Mouse (Mus musculus) heart, postnatal 0 days (tissue): ENCODE measurements at regions not wholly inside any gene's neighbourhood (a gene's known extent, or its start where the extent isn't known, plus 50 kb on each side); places are given as distances from the start of the nearest gene placed in this dataset.

Source experiments
- ATAC-seq: fragments of 200-750 bp; cut with Nextera tagmentation; 2 replicates; pipeline ENCODE4 v1.8.0; 2017; ENCODE audit warnings: low read depth, moderate number of reproducible peaks, moderate library complexity; ENCODE audit not compliant: insufficient read depth
- DNase-seq: peaks from one replicate; pipeline ENCODE4 v3.0.0-alpha.2; 2016; ENCODE audit warnings: low spot score
- H3K27ac ChIP-seq: fragments of 300-500 bp; sonication (generic); 2 replicates; pipeline ENCODE4 v1.5.1; 2014; ENCODE audit warnings: low read depth, mild to moderate bottlenecking
- H3K27me3 ChIP-seq: fragments of 300-500 bp; sonication (generic); 2 replicates; pipeline ENCODE4 v1.6.1; 2014; ENCODE audit warnings: low read length, mixed read lengths; ENCODE audit not compliant: control insufficient read depth, insufficient read depth
- H3K36me3 ChIP-seq: fragments of 300-500 bp; sonication (generic); replicated peaks from 2 replicates; pipeline ENCODE4 v1.6.1; 2014; ENCODE audit warnings: low read length, mixed read lengths; ENCODE audit not compliant: control insufficient read depth, insufficient read depth
- H3K4me1 ChIP-seq: fragments of 300-500 bp; sonication (generic); 2 replicates; pipeline ENCODE4 v1.6.1; 2014; ENCODE audit warnings: antibody characterized with exemption; ENCODE audit not compliant: control insufficient read depth, insufficient read depth
- H3K4me2 ChIP-seq: fragments of 300-500 bp; sonication (generic); 2 replicates; pipeline ENCODE4 v1.6.1; 2014; ENCODE audit warnings: low read depth, mild to moderate bottlenecking, low read length, moderate library complexity
- H3K4me3 ChIP-seq: fragments of 300-500 bp; sonication (generic); 2 replicates; pipeline ENCODE4 v1.5.1; 2014; ENCODE audit warnings: low read depth, low read length
- H3K9ac ChIP-seq: fragments of 300-500 bp; sonication (generic); replicated peaks from 2 replicates; pipeline ENCODE4 v1.6.1; 2014; ENCODE audit warnings: low read depth, low read length, mixed read lengths
- H3K9me3 ChIP-seq: fragments of 300-500 bp; sonication (generic); replicated peaks from 2 replicates; pipeline ENCODE4 v1.6.1; 2016; ENCODE audit warnings: low read length; ENCODE audit not compliant: control insufficient read depth
- CTCF ChIP-seq: IDR thresholded peaks from 2 replicates; pipeline ENCODE4 v1.5.1; 2016; ENCODE audit warnings: antibody characterized with exemption, control low read depth, low read depth
- EP300 ChIP-seq: IDR thresholded peaks from 2 replicates; pipeline ENCODE4 v1.6.1; 2016; ENCODE audit warnings: antibody characterized with exemption, low read depth
- WGBS: fragments of 180-500 bp; shearing (Covaris S2); extraction: QIAGEN DNeasy Blood & Tissue Kit; methylation state at CpG from one replicate; pipeline ENCODE4 v1.1.7; 2014; 5-methylcytosine and 5-hydroxymethylcytosine counted together

- H3K9me3 ChIP-seq, result no peaks in the 10 kb centered on the region
- no peak overlapping the region for H3K4me3 ChIP-seq
- H3K27me3 ChIP-seq, result no peaks in the 10 kb centered on the region
- no peak overlapping the region for H3K9ac ChIP-seq
- TF ChIP-seq CTCF, result no peak
- no peak for TF ChIP-seq EP300
- H3K27ac ChIP-seq, result no peak overlapping the region
- no peak for DNase-seq
- no peak overlapping the region for H3K4me2 ChIP-seq
- no peaks in the 10 kb centered on the region for H3K36me3 ChIP-seq
- no peak for ATAC-seq
- WGBS, result 95% methylated on average over 2 of the region's 2 CpGs
- H3K4me1 ChIP-seq, result peaks cover 36% of the 10 kb centered on the region
These were observed 335.6 kb downstream of the 1500009L16Rik start for GRCm38 (mm10) chr10:84058301-84058700.

DNA sequence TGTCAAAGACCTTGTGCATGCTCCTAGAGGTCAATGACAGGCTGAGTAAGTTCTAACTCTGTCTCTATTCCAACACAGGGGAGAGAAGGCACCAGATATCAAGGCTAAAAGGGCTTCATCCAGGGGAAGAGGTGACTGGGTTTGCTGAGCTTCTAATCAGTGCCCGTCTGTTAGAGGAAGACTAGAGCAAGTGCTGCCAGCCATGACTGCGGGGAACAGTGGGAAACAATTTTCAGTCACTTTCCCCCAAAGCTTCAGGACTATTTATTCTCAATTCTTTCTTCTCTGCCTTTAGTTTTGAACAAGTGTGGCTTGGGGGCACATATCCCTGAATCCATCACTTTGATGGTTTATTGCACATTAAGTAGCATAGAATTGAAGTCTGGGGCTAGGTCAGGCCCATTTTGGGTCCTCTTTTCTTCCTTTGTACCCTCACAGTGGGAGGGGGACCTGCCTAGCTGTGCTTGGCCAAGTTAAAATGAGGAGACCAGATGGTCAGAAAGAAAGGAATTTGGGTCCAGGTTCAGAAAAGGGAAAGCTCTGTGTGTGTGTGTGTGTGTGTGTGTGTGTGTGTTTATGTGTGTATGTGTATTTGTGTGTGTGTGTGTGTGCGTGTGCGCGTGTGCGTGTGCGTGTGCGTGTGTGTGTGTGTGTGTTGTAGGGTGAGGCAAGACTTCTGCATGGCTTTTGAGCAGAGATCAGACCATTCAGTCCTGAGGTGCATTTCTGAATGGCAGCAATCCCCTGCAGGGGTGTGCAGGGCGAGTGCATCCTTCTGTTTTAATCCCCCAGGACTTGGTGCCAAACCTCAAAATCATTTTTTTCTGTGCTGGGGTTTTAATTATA, 337.2 kb downstream of the 1500009L16Rik start:
- TF ChIP-seq EP300, result no peak
- no peaks in the 10 kb centered on the region for H3K9me3 ChIP-seq
- H3K9ac ChIP-seq, result no peak overlapping the region; the same call in 1 of the 2 replicates
- H3K27ac ChIP-seq, result peak overlapping the region; percentile 93
- H3K27me3 ChIP-seq, result no peaks in the 10 kb centered on the region
- H3K4me2 ChIP-seq, result no peak overlapping the region
- no peak for DNase-seq
- no peak for ATAC-seq
- H3K4me1 ChIP-seq, result peaks cover 36% of the 10 kb centered on the region
- H3K4me3 ChIP-seq, result no peak overlapping the region
- 85% methylated on average over 9 of the region's 9 CpGs for WGBS
- H3K36me3 ChIP-seq, result no peaks in the 10 kb centered on the region

DNA sequence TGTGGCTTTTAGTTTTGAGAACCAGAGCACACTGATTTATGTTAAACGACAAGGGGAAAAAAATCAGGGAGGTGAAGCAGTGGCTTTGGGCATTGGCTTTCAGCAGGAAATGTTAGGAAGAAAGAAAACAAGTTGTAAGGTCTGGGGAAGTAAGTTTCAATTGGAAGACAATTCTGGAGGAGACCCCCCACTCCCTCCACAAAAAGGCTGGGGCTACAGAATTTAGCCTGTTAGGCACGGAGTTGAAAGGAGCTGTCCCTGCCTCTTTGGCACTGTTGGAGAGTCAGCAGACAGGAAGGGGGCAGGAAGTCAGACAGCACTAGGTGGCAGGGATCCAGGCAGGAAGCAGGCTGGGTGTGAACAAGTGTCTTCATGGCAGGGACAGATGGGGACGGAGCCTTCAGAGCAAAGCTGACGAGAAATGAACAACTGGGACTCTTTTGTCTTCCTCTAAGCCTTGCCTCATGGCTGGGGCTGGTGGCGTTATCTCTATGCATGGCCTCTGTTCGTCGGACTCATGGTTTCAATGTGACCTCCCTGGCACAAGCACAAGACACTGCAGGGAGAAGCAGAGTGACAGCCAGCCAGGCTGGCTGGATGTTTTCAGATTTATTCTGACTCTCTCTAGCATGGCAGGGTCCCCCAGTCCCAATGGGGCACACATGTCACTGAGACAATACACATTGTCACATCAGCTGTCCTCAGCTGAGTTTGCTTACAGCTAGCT, 338.0 kb downstream of the 1500009L16Rik start:
- peak; percentile 89 for DNase-seq
- Histone ChIP-seq H3K27me3 (no peaks in the 10 kb centered on the region), H3K4me2 (peak overlapping the region; percentile 17; the same call in 1 of the 2 replicates), H3K9me3 (no peaks in the 10 kb centered on the region), H3K27ac (peak overlapping the region; percentile 93), H3K4me1 (peaks cover 29% of the 10 kb centered on the region), H3K36me3 (no peaks in the 10 kb centered on the region), H3K4me3 (no peak overlapping the region), H3K9ac (no peak overlapping the region; the same call in 1 of the 2 replicates)
- 4% methylated on average over 7 of the region's 7 CpGs for WGBS
- TF ChIP-seq EP300 (peak; percentile 90), CTCF (no peak)
- ATAC-seq, result peak; percentile 90

- Histone ChIP-seq H3K4me3 (no peak overlapping the region), H3K4me1 (peaks cover 8% of the 10 kb centered on the region; the same call in 1 of the 2 replicates), H3K9me3 (no peaks in the 10 kb centered on the region), H3K4me2 (no peak overlapping the region), H3K27me3 (no peaks in the 10 kb centered on the region), H3K27ac (no peak overlapping the region), H3K9ac (no peak overlapping the region), H3K36me3 (no peaks in the 10 kb centered on the region)
- no peak for ATAC-seq
- 39% methylated on average over 4 of the region's 4 CpGs for WGBS
- DNase-seq, result no peak
- TF ChIP-seq CTCF (no peak), EP300 (no peak)
These were observed 344.5 kb downstream of the 1500009L16Rik start for GRCm38 (mm10) chr10:84067052-84067650.

DNA sequence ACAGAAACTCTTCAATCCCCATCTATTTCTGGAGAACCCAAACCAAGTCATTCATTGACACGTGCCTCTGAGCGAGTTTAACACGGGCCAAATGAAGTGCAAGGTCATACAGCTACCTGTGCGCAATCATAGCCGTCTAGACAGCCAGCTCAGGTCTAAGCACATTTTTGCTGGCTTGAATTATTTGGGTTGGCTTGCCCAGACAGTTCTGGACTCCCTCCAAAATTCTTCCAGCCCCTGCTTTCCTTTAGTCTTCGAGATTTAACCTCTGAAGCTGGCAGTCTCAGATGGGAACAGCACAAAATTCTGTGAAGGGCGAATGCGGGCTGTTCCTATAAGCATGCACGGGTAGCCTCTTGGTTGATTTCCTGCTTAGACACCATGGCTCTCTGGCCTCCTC, 347.1 kb downstream of the 1500009L16Rik start:
- WGBS, result 48% methylated on average over 9 of the region's 9 CpGs
- Histone ChIP-seq H3K9me3 (no peaks in the 10 kb centered on the region), H3K36me3 (no peaks in the 10 kb centered on the region), H3K27ac (no peak overlapping the region), H3K4me1 (peaks cover 8% of the 10 kb centered on the region; the same call in 1 of the 2 replicates), H3K4me2 (no peak overlapping the region), H3K4me3 (no peak overlapping the region), H3K27me3 (no peaks in the 10 kb centered on the region), H3K9ac (no peak overlapping the region)
- no peak for ATAC-seq
- no peak for TF ChIP-seq CTCF
- TF ChIP-seq EP300, result no peak
- DNase-seq, result no peak
